Mouse (Mus musculus) testis, postnatal 14 days (tissue): ENCODE data around the gene Mrpl24.

Experiments used
- DNase-seq: peaks from one replicate; pipeline ENCODE4 v3.0.0; 2021; ENCODE audit warnings: low spot score

The Mrpl24 gene

GRCm38 (mm10) chr3:87910573-87911141, 8.6 kb upstream of the Mrpl24 start:
- DNase-seq: peak; percentile 80

- DNase-seq: no peak
Measured at GRCm38 (mm10) chr3:87913491-87913890, 5.8 kb upstream of the Mrpl24 start.

GRCm38 (mm10) chr3:87913891-87914290, 5.4 kb upstream of the Mrpl24 start:
- no peak for DNase-seq

- DNase-seq: no peak
Measured at GRCm38 (mm10) chr3:87916990-87917389, 2.3 kb upstream of the Mrpl24 start.

- DNase-seq: no peak
Measured at GRCm38 (mm10) chr3:87918551-87918950, 755 bp upstream of the Mrpl24 start.

- no peak for DNase-seq
Measured at GRCm38 (mm10) chr3:87920270-87920943, 1.1 kb downstream of the Mrpl24 start.

GRCm38 (mm10) chr3:87924996-87925395, 5.7 kb downstream of the Mrpl24 start:
- no peak for DNase-seq

GRCm38 (mm10) chr3:87927452-87927851, 8.1 kb downstream of the Mrpl24 start:
- no peak for DNase-seq

- no peak for DNase-seq
Measured at GRCm38 (mm10) chr3:87929341-87930077, 10.2 kb downstream of the Mrpl24 start.

- DNase-seq: peak; percentile 98
Measured at GRCm38 (mm10) chr3:87930078-87930795, 10.9 kb downstream of the Mrpl24 start, which contains the start of the genes Isg20l2 and Rrnad1. Gene Isg20l2 (plus strand): TSS chr3:87930314. Gene Rrnad1 (minus strand): TSS chr3:87930717.

GRCm38 (mm10) chr3:87934026-87934425, 14.7 kb downstream of the Mrpl24 start:
- DNase-seq: no peak

GRCm38 (mm10) chr3:87934501-87934900, 15.2 kb downstream of the Mrpl24 start:
- no peak for DNase-seq

GRCm38 (mm10) chr3:87935201-87935600, 15.9 kb downstream of the Mrpl24 start:
- DNase-seq: no peak

GRCm38 (mm10) chr3:87935776-87936175, 16.5 kb downstream of the Mrpl24 start:
- DNase-seq: no peak

GRCm38 (mm10) chr3:87940611-87941010, 21.3 kb downstream of the Mrpl24 start:
- DNase-seq: no peak

GRCm38 (mm10) chr3:87942471-87942870, 23.2 kb downstream of the Mrpl24 start:
- no peak for DNase-seq

- no peak for DNase-seq
Measured at GRCm38 (mm10) chr3:87943586-87943985, 24.3 kb downstream of the Mrpl24 start.

- no peak for DNase-seq
Measured at GRCm38 (mm10) chr3:87944838-87945600, 25.7 kb downstream of the Mrpl24 start.

GRCm38 (mm10) chr3:87945781-87946540, 26.7 kb downstream of the Mrpl24 start:
- no peak for DNase-seq

- DNase-seq: no peak
Measured at GRCm38 (mm10) chr3:87946541-87946860, 27.2 kb downstream of the Mrpl24 start.
